Mouse (Mus musculus) megakaryocyte, embryonic 14.5 days (primary cell): ENCODE data around the gene 1700017N19Rik.

Experiments used
- FLI1 ChIP-seq: IDR thresholded peaks from 2 replicates; pipeline ENCODE4 v1.6.1; 2012; ENCODE audit warnings: low read length, inconsistent platforms, mixed read lengths
- GATA1 ChIP-seq: IDR thresholded peaks from 3 replicates; pipeline ENCODE4 v1.6.1; 2012; ENCODE audit warnings: mixed read lengths, low read length, inconsistent platforms, borderline replicate concordance

DNA sequence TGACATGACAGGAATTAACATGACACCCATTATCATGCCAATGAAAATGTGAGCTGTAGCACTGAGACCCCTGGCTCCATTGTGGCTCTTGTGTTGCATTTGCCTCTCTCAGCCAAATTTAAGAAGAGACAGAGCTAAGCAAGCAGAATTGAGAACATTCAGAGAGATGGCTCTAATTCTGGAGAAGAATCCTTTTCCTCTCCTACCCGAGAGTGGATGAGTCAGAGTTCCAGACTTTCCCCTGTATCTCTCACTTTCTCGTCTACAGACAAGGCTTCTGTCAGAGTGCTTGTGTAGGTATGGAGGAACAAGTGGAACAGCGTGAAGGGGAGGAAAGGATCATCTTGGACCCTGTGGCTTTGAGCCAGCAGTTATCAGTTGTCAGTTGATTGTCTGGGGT, 26.2 kb upstream of the 1700017N19Rik start:
- TF ChIP-seq GATA1 (no peak), FLI1 (no peak)
